Mouse (Mus musculus): Measurements from ENCODE around the gene Tmem221.
A peak's percentile ranks its signal among the peaks of the same experiment; 100 is the strongest.

DNA sequence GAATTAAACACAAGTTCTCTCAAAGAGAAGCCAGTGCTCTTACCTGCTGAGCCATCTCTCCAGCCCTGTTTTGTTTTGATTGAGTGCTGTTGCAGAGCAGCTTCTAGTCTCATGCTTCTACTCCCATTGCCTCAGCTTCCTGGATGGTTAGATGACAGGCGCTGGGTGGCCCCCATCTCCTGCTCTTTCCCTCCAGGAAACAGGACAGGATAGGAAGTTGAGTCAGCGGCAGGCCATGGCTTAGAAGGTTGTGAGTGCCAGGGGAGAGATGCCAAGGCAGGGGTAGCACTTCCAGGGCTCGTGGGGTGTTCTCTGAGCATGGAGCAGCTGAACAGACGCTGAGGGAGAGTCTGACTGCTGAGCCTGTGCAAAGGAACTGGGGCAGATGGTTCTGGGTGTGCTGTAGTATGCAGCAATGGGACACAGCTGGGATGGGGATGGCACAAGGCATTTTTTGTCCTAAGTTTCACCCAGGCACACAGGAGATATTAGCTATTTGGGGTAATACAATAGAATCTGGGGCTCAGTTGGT, 19.3 kb upstream of the Tmem221 start:
- TF ChIP-seq POLR2A (IDR thresholded peaks at IDR 0.05; ENCODE audit: borderline replicate concordance, low read depth, low read length) (no peak), CTCF (IDR thresholded peaks at IDR 0.05; ENCODE audit: low read depth, low read length) (0 out of 2 replicates have a peak, but pooled peaks have one; percentile 9)
